Mouse (Mus musculus) C2C12 (cell line): ENCODE data around the gene Rab40c. TPM values are rescaled to one million over a fixed set of nuclear protein-coding genes. Genes with fewer than 3 reads are reported as not detected.

Experiments
- H3K27me3 ChIP-seq: one replicate; pipeline ENCODE4 v1.6.1; 2011; ENCODE audit not compliant: control insufficient read depth, insufficient read depth, insufficient read length
- H3K36me3 ChIP-seq: one replicate; pipeline ENCODE4 v1.6.1; 2011; ENCODE audit not compliant: control insufficient read depth, insufficient read depth
- H3K4me3 ChIP-seq: one replicate; pipeline ENCODE4 v1.5.1; 2011; ENCODE audit warnings: mild to moderate bottlenecking, control low read depth; ENCODE audit not compliant: poor library complexity, insufficient read depth, severe bottlenecking
- H3K79me2 ChIP-seq: one replicate; pipeline ENCODE4 v1.6.1; 2011; ENCODE audit not compliant: control insufficient read depth, insufficient read depth
- H3K79me3 ChIP-seq: one replicate; pipeline ENCODE4 v1.6.1; 2011; ENCODE audit warnings: low read depth, control low read depth
- H3ac ChIP-seq: one replicate; pipeline ENCODE3; 2011; ENCODE audit warnings: low read depth; ENCODE audit not compliant: control insufficient read depth, insufficient read length
- CEBPB ChIP-seq: IDR thresholded peaks from one replicate; pipeline ENCODE4 v1.6.1; 2011; ENCODE audit warnings: low read depth, mild to moderate bottlenecking, control low read depth, moderate library complexity
- CTCF ChIP-seq: IDR thresholded peaks from one replicate; pipeline ENCODE4 v1.5.1; 2011; ENCODE audit not compliant: control insufficient read depth, insufficient read depth, insufficient read length
- FOSL1 ChIP-seq: IDR thresholded peaks from one replicate; pipeline ENCODE4 v1.8.0; 2011; ENCODE audit warnings: mild to moderate bottlenecking, low read length; ENCODE audit not compliant: poor library complexity, insufficient read depth, severe bottlenecking
- MAX ChIP-seq: IDR thresholded peaks from one replicate; pipeline ENCODE4 v1.6.1; 2011; ENCODE audit warnings: mild to moderate bottlenecking, control low read depth
- MYOD1 ChIP-seq: IDR thresholded peaks from one replicate; pipeline ENCODE4 v1.6.1; 2011; ENCODE audit warnings: low read depth; ENCODE audit not compliant: control insufficient read depth, insufficient read length
- MYOG ChIP-seq: IDR thresholded peaks from one replicate; pipeline ENCODE4 v1.6.1; 2011; ENCODE audit not compliant: control insufficient read depth, insufficient read length; ENCODE audit errors: extremely low read depth
- USF1 ChIP-seq: IDR thresholded peaks from one replicate; pipeline ENCODE4 v1.6.1; 2011; ENCODE audit warnings: low read depth, mild to moderate bottlenecking, control low read depth, moderate library complexity
- polyA plus RNA-seq: library from polyadenylated mRNA; unstranded; fragments of >200 nt; fragmentation: generic; extraction: Trizol; gene quantifications from one replicate; pipeline ENCODE4 v1.2.1, GENCODE M21; 2012; ENCODE audit warnings: missing spikeins

Gene Rab40c
- polyA plus RNA-seq, 1 experiment, result 14.4 TPM

DNA sequence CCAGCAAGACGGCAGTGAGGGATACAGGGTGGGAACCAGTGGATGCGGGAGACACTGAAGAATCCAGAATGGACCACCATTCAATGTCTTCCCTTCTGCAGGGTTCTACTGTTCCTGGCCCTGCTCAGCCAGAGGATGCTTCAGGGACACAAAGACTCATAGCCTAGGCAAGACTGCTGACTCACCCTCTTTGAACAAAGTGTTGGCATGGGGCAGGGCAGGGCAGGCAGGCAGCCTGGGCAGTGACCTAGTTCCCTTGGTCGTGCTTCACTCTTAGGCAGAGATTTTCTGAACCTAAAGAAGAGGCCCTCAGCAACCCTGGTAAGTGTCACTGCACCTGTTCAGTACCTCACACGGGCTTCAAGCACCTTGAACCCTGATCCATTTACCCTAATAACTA is 7.7 kb downstream of the Rab40c start:
- H3K27me3 ChIP-seq, result no peaks in the 10 kb centered on the region
- peaks cover 40% of the 10 kb centered on the region for H3K79me3 ChIP-seq
- H3ac ChIP-seq, result peak overlapping the region; percentile 6
- H3K36me3 ChIP-seq, result peaks cover 1% of the 10 kb centered on the region
- TF ChIP-seq CEBPB (no peak), USF1 (no peak), MYOG (no peak), MYOD1 (no peak), FOSL1 (no peak), MAX (no peak), CTCF (no peak)
- H3K4me3 ChIP-seq, result no peak overlapping the region
- peaks cover 94% of the 10 kb centered on the region for H3K79me2 ChIP-seq

DNA sequence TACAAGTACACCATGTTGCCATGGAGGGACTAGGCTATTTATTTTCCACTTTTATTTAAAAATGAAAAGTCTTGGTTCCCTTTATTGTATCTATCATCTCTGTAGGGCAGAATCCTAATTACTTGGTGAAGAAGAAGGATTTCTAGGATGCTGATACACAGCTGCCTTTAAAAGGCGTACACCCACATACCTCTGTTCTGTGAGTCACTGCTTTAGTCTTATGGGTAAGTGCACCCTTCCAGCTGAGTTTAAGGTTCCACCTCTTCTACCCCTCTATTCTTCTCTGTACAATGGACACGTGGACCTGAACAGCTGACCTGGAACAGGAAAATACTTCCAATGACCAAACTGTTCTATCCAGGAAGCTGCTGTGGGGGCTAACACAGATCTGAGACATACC is 11.9 kb downstream of the Rab40c start:
- H3K4me3 ChIP-seq, result no peak overlapping the region
- peaks cover 80% of the 10 kb centered on the region for H3K79me2 ChIP-seq
- no peak overlapping the region for H3ac ChIP-seq
- peaks cover 24% of the 10 kb centered on the region for H3K79me3 ChIP-seq
- no peaks in the 10 kb centered on the region for H3K36me3 ChIP-seq
- no peak for TF ChIP-seq MYOD1
- TF ChIP-seq FOSL1, result no peak
- no peak for TF ChIP-seq CEBPB
- TF ChIP-seq CTCF, result no peak
- TF ChIP-seq MYOG, result no peak
- no peak for TF ChIP-seq MAX
- no peak for TF ChIP-seq USF1
- H3K27me3 ChIP-seq, result no peaks in the 10 kb centered on the region

DNA sequence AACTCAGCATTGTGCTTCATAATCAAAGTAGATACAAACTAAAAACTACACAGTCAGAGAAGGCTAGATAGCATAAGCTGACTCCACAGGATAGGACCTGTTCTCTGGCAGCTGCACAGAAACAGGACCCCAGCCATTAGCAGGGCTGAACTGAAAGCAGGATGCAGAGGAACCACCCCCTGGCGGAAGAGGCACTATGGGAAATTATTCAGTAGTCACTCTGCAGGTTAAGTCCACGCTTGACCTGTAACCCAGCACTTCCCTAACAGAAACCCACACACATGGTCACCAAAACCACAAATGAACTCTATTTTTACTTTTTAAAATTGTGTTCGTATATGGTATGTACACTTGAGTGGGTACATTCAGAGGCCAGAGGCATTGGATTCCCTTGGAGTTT is 16.5 kb downstream of the Rab40c start:
- TF ChIP-seq MYOG (no peak), MYOD1 (no peak), USF1 (no peak), FOSL1 (no peak), CEBPB (no peak), MAX (no peak), CTCF (no peak)
- Histone ChIP-seq H3K4me3 (no peak overlapping the region), H3ac (no peak overlapping the region), H3K79me3 (peaks cover 10% of the 10 kb centered on the region), H3K79me2 (peaks cover 40% of the 10 kb centered on the region), H3K36me3 (peaks cover 2% of the 10 kb centered on the region), H3K27me3 (no peaks in the 10 kb centered on the region)

DNA sequence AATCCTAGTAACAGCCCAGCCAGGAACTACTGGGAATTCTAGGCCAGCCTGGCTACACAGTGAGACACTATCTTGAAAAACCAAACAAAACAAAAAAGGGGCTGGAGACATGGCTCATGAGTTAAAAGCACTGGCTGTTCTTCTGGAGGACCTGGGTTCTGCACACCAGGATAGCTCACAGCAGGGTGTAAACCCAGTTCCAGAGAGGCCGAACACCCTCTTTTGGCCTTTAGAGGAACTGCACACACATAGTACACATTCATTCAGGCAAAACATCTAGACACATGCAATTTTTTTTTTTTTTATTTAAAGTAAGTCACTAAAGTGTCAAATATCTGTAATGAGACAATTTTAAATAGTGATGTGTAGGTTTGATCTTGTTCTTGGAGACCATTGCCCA is 19.3 kb downstream of the Rab40c start:
- TF ChIP-seq USF1, result no peak
- no peak for TF ChIP-seq CEBPB
- TF ChIP-seq MYOG, result no peak
- Histone ChIP-seq H3K79me3 (peaks cover 10% of the 10 kb centered on the region), H3K36me3 (peaks cover 2% of the 10 kb centered on the region), H3K27me3 (no peaks in the 10 kb centered on the region), H3ac (no peak overlapping the region), H3K4me3 (no peak overlapping the region), H3K79me2 (peaks cover 18% of the 10 kb centered on the region)

DNA sequence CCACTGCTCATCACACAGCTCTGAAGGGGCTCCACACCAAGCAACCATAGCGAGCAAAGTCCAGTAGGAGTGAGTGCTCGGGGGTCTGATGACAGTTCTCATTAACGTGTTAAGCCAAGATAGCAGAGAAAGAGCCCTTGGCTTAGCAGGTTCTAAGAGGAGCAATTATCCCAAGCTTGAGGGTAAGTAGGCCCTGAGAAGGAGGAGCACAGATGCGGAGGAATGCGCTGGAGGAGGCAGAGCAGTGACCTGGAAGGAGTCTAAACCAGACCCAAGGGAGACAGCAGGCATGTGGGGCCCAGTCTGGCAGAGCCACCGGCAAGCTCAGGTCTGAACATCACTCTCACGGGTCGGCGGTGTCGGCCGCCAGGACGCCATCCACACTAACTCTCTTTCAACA is 23.6 kb downstream of the Rab40c start:
- Histone ChIP-seq H3K27me3 (no peaks in the 10 kb centered on the region), H3K79me2 (peaks cover 6% of the 10 kb centered on the region), H3K79me3 (peaks cover 3% of the 10 kb centered on the region), H3K36me3 (peaks cover 2% of the 10 kb centered on the region), H3K4me3 (no peak overlapping the region), H3ac (no peak overlapping the region)
- TF ChIP-seq CEBPB, result no peak
- no peak for TF ChIP-seq MAX
- no peak for TF ChIP-seq USF1
- TF ChIP-seq CTCF, result no peak
- no peak for TF ChIP-seq MYOG
- no peak for TF ChIP-seq MYOD1
- TF ChIP-seq FOSL1, result no peak

DNA sequence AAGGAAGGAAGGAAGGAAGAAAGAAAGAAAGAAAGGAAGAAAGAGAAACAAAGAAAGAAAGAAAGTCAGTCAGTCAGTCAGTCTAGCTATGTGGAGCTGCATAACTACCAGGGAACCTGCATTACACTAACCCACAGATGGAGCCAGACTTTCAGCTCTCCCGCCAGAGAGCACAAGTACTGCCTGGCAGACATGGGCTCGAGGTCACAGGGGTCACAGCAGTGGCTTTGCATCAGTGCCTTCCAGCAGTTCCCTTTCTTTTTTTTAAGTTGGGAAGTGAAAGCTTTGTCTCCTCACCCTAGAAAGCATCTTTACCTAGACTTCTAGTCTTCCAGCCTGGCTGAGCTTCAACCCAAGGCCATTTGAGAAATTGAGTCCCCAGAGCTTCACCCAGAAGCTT is 24.1 kb downstream of the Rab40c start:
- Histone ChIP-seq H3K79me2 (peaks cover 6% of the 10 kb centered on the region), H3ac (no peak overlapping the region), H3K27me3 (no peaks in the 10 kb centered on the region), H3K79me3 (no peaks in the 10 kb centered on the region), H3K36me3 (peaks cover 2% of the 10 kb centered on the region), H3K4me3 (no peak overlapping the region)
- TF ChIP-seq CEBPB (no peak), MAX (no peak), USF1 (no peak), MYOG (no peak), CTCF (no peak), FOSL1 (no peak), MYOD1 (no peak)
